Mouse (Mus musculus): ENCODE data around the gene Rasgrp2. TPM values are rescaled to one million over a fixed set of nuclear protein-coding genes. Genes with fewer than 3 reads are reported as not detected.

Rasgrp2 gene
- 54.6 TPM for polyA plus RNA-seq (2014; fragmentation: Illumina TruSeq; extraction: RNeasy Lipid Tissue Mini Kit (QIAGEN cat#74804); ENCODE audit: low read depth, low replicate concordance)

GRCm38 (mm10) chr19:6399285-6400095 is at the start of gene Rasgrp2:
Gene Rasgrp2, plus strand, starts transcription at chr19:6399340.

GRCm38 (mm10) chr19:6363411-6364240 is 35.5 kb upstream of the Rasgrp2 start, which contains the start of gene Sf1:
Gene Sf1, plus strand, starts transcription at chr19:6363690.

GRCm38 (mm10) chr19:6384128-6384527 is 15.0 kb upstream of the Rasgrp2 start, which contains the start of gene Pygm:
Gene Pygm, plus strand, starts transcription at chr19:6384399.

GRCm38 (mm10) chr19:6418233-6418879 is 19.2 kb downstream of the Rasgrp2 start, which contains the start of gene Nrxn2:
Gene Nrxn2, plus strand, starts transcription at chr19:6418731.

Other genes starting within 250 kb of the Rasgrp2 start
- not detected for gene Majin, start 215.0 kb upstream of the Rasgrp2 start, polyA plus RNA-seq (2014; fragmentation: Illumina TruSeq; extraction: RNeasy Lipid Tissue Mini Kit (QIAGEN cat#74804); ENCODE audit: low read depth, low replicate concordance)
- not detected for gene Gpha2, start 173.0 kb upstream of the Rasgrp2 start, polyA plus RNA-seq (2014; fragmentation: Illumina TruSeq; extraction: RNeasy Lipid Tissue Mini Kit (QIAGEN cat#74804); ENCODE audit: low read depth, low replicate concordance)
- 33.6 TPM for gene Ppp2r5b, start 163.5 kb upstream of the Rasgrp2 start, polyA plus RNA-seq (2014; fragmentation: Illumina TruSeq; extraction: RNeasy Lipid Tissue Mini Kit (QIAGEN cat#74804); ENCODE audit: low read depth, low replicate concordance)
- 15.8 TPM for gene Atg2a, start 157.7 kb upstream of the Rasgrp2 start, polyA plus RNA-seq (2014; fragmentation: Illumina TruSeq; extraction: RNeasy Lipid Tissue Mini Kit (QIAGEN cat#74804); ENCODE audit: low read depth, low replicate concordance)
- gene Ehd1, start 122.6 kb upstream of the Rasgrp2 start, polyA plus RNA-seq (2014; fragmentation: Illumina TruSeq; extraction: RNeasy Lipid Tissue Mini Kit (QIAGEN cat#74804); ENCODE audit: low read depth, low replicate concordance) = 57.4 TPM
- 12.6 TPM for gene Cdc42bpg, start 92.9 kb upstream of the Rasgrp2 start, polyA plus RNA-seq (2014; fragmentation: Illumina TruSeq; extraction: RNeasy Lipid Tissue Mini Kit (QIAGEN cat#74804); ENCODE audit: low read depth, low replicate concordance)
- gene Men1, start 64.4 kb upstream of the Rasgrp2 start, polyA plus RNA-seq (2014; fragmentation: Illumina TruSeq; extraction: RNeasy Lipid Tissue Mini Kit (QIAGEN cat#74804); ENCODE audit: low read depth, low replicate concordance) = 12.5 TPM
- 54.9 TPM for gene Map4k2, start 58.2 kb upstream of the Rasgrp2 start, polyA plus RNA-seq (2014; fragmentation: Illumina TruSeq; extraction: RNeasy Lipid Tissue Mini Kit (QIAGEN cat#74804); ENCODE audit: low read depth, low replicate concordance)
- gene Sf1, start 35.6 kb upstream of the Rasgrp2 start, polyA plus RNA-seq (2014; fragmentation: Illumina TruSeq; extraction: RNeasy Lipid Tissue Mini Kit (QIAGEN cat#74804); ENCODE audit: low read depth, low replicate concordance) = 122 TPM
- gene Pygm, start 14.9 kb upstream of the Rasgrp2 start, polyA plus RNA-seq (2014; fragmentation: Illumina TruSeq; extraction: RNeasy Lipid Tissue Mini Kit (QIAGEN cat#74804); ENCODE audit: low read depth, low replicate concordance) = 971 TPM
- 2.9 TPM for gene Nrxn2, start 19.4 kb downstream of the Rasgrp2 start, polyA plus RNA-seq (2014; fragmentation: Illumina TruSeq; extraction: RNeasy Lipid Tissue Mini Kit (QIAGEN cat#74804); ENCODE audit: low read depth, low replicate concordance)
- gene Slc22a12, start 143.7 kb downstream of the Rasgrp2 start, polyA plus RNA-seq (2014; fragmentation: Illumina TruSeq; extraction: RNeasy Lipid Tissue Mini Kit (QIAGEN cat#74804); ENCODE audit: low read depth, low replicate concordance) = not detected